Mouse (Mus musculus): ENCODE data around the gene Ypel3. TPM values are rescaled to one million over a fixed set of nuclear protein-coding genes. Genes with fewer than 3 reads are reported as not detected.
"Not testable (repeated sequence)": the region's sequence is repeated elsewhere in the genome, so short reads cannot be mapped to it uniquely, and the experiment has no call there.

The Ypel3 gene
- total RNA-seq, 2 experiments from 2014 or later: 77.7 to 97.4 TPM

DNA sequence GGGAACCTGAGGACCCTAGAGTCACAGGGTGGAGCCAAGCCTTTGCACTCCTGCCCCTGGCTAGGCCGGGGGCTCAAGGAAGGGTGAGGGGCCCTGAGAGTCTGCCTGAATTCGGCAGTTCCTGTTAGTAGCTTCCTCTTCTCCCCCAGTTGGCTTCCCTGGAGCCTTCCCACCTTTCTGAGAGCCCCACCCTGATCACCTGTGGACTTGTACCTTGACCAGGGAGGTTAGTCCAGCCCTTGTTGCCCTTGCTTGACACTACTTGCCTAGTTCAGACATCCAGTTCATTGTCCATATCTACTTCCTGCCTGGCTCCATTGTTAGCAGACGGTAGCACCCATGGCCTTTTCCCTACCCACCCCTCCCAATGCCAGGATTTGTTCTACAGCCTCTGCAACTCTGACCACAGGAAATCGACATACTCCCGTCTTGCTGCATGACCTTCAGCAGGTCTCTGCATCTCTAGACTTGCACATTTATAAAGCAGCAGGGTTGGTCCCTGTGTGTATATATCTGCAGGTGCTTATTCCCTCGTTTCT lies 15.2 kb upstream of the Ypel3 start:
- intact Hi-C loops (cut with DNase I): no loop called here
- DNase-seq: no peak

DNA sequence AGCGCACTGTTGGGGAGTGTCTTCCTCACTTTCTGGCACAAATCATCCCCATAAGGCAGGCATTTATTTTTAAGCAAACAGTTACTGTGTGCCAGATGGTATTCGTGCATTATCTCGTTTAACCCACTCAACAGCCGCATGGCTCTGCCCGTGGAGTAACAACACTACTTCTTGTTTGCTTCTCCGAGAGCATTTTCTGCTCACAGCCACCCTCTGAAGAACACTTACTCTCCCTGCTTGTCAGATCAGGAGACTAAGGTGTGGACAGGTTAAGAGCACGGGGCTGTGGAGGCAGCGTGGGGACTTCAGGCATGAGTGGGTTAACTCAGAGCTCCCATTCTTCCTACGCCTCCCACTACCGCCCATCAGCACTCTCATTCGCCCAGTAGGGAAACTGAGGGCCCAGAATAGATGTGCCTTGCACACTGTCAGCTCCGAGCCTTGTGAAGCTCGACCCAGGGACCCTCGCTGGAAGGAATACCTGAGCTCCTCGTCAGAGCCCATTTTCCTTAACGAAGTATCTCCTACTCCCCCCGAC lies 14.2 kb upstream of the Ypel3 start:
- no peak for DNase-seq
- intact Hi-C loops (cut with DNase I): no loop called here

DNA sequence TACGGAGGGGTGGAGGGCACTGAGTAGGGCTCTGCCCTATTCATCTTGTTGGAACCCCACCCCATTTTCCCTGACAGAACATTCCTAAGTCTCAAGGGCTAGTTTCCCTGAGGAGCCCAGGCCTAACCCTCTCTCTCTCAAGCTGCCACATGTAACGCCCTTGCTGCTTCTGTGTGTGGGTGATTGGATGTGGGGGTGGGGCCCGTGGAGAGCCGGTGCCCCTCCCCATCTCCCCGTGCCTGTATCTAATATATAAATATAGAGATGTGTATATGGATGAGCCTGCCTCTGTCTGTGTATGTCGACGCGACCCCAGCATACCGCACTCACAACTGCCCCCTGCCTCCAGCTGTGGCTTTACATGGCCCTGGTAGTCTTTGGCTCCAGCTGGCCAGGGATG lies 11.2 kb upstream of the Ypel3 start:
- no peak for DNase-seq
- intact Hi-C loops (cut with DNase I): no loop called here

DNA sequence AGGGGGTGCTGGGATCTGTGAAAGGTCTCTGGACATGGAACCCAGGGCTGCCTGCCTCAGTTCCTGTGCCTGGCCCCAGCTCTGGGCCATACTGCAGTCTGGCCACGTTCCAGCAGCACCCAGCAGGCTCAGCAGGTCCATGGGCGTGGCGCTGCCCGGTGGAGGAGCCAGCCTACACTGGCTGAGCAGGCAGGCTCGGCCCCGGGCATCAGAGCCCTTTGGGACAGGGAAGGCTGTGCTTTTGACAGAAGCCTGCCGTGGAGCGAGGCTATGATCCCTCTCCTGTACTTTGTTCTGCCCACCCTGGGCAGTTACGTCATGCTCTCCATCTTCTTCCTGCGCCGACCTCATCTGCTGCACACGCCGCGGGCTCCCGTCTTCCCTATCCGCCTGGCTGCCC lies 10.6 kb upstream of the Ypel3 start, which contains the start of gene Gdpd3:
Gene Gdpd3 (plus strand): TSS at position 134 of the 400 bp plus-strand sequence.
- DNase-seq: no peak
- intact Hi-C loops (cut with DNase I): no loop called here

- DNase-seq: no peak
- intact Hi-C loops (cut with DNase I): no loop called here
These were observed 9.8 kb upstream of the Ypel3 start for GRCm38 (mm10) chr7:126767001-126767400.

DNA sequence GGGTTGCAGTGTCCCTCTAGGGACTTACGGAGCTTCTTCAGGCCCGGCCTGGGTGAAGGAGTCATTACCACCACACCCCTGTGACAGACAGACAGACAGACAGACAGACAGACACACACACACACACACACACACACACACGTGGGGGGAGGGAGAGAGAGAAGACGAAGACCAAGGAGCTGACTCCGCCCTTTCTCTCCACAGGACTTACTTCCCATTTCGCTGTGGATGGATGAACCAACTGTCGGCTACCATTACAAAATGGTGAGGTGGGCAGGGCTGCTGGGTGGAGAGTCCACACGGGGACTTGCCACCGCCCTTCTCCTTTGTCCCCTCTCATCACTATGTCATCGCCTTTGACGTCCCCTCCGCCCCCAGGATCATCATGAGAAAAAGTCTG lies 6.0 kb upstream of the Ypel3 start:
- DNase-seq: no peak
- intact Hi-C loops (cut with DNase I): no loop called here

DNA sequence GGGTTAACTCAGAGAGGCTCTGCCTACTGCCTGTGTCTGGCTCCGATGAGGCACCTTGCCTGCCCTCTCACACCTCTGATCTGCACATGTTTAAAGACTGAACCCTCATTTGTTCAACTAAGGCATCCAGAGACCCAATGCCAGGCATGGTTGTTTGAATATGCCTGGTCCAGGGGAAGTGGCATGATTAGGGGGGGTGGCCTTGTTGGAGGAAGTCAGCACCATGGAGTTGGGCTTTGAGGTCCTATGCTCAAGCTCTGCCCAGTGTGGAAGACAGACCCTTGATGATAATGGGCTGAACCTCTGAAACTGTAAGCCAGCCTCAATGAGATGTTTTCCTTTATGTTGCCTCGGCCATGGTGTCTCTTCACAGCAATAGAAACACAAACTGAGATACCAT lies 3.4 kb upstream of the Ypel3 start:
- no peak for DNase-seq
- intact Hi-C loops (cut with DNase I): no loop called here

DNA sequence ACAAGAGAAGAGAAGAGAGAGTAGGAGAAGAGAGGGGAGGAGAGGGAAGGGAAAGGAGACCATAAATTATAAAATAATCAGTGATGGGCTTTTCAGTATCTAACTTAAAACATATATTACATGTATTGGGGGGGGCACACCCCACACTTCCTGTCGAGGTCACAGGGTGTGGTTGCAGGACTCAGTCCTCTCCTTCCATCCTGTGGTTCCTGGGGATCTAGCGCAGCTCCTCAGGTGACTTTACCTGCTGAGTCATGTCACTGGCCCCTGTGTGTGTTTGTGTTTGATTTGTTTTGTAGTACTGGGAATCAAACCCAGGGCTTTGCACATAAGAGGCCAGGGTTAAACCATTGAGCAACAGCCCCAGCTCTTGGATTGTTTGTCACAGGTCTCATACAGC lies 2.3 kb upstream of the Ypel3 start:
- no peak for DNase-seq
- intact Hi-C loops (cut with DNase I): no loop called here

GRCm38 (mm10) chr7:126775185-126775977 lies 1.4 kb upstream of the Ypel3 start:
- no peak for DNase-seq
- intact Hi-C loops (cut with DNase I): no loop called here

- intact Hi-C loops (cut with DNase I): no loop called here
- no peak for DNase-seq
These were observed 849 bp upstream of the Ypel3 start for GRCm38 (mm10) chr7:126775978-126776234.

DNA sequence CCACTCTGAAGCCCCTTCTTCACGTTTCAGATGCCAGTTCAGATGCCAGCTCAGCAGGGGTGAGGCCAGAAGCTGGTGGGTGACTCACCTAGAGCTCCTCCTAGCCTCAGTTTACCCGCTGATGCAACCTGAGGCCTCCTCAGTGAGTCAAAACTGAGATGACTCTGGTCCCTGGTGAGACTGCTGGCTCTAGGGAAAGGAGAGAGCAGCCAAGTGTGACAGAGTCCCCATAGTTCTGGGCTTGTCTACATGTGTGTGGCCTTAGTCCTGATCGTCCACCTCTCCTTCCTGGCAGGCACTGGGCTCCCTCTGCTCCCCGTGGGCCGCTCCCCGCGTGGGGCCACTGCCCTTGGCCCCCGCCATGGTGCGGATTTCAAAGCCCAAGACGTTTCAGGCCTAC lies 721 bp downstream of the Ypel3 start:
- DNase-seq: no peak
- intact Hi-C loops (cut with DNase I): no loop called here

GRCm38 (mm10) chr7:126778147-126778546 lies 1.4 kb downstream of the Ypel3 start:
- intact Hi-C loops (cut with DNase I): no loop called here
- DNase-seq: no peak

DNA sequence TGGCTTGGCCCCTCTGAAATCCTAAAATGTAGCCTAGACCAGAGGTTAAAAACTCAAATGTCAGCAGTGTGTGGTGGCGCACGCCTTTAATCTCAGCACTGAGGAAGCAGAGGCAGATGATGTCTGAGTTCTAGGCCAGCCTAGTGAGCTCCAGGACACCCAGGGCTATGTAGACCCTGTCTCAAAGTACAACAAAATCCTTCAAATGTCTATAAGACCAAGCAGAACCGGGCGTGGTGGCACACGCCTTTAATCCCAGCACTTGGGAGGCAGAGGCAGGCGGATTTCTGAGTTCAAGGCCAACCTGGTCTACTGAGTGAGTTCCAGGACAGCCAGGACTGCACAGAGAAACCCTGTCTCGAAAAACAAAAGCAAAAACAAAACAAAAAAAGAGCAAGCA lies 2.3 kb downstream of the Ypel3 start:
- DNase-seq; intact Hi-C loops (cut with DNase I): not testable (repeated sequence)

- intact Hi-C loops (cut with DNase I): no loop called here
These were observed 3.5 kb downstream of the Ypel3 start for GRCm38 (mm10) chr7:126779983-126780970.

DNA sequence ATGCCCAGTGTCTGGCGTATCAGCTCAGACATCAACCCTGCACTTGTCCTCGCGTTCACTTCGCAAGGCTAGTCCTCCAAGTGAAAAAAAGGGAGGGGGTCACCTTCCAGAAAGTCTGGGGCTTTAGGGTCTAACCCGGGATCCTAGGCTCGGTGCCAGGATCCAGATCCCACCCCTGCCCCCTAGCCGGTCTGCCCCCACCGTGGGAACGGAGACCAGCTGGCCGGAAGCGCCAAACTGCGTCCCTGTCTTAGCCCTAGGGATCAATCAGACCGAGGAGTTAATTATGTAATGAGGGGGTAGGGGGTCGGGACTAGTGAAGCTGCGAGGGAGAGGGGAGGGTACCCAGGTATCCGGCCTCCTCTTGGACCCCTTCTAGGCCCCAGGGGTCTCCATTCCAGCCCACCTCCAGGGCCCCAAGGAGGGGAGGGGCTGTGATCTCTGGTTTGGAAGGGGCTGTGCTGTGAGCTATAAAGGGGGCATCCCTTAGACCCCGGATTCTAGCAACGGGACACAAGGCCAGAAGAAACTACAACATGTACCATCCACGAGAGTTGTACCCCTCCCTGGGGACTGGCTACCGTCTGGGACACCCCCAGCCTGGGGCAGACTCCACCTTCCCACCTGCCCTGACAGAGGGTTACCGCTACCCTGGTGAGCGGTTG lies 4.3 kb downstream of the Ypel3 start, which contains the start of gene Tbx6:
Gene Tbx6 (plus strand): TSS at position 513 of the 665 bp plus-strand sequence.
- no peak for DNase-seq
- intact Hi-C loops (cut with DNase I): no loop called here

More at GRCm38 (mm10) chr7:126779983-126780970, 3.5 kb downstream of the Ypel3 start:
- DNase-seq: peak; percentile 73 to 84

DNA sequence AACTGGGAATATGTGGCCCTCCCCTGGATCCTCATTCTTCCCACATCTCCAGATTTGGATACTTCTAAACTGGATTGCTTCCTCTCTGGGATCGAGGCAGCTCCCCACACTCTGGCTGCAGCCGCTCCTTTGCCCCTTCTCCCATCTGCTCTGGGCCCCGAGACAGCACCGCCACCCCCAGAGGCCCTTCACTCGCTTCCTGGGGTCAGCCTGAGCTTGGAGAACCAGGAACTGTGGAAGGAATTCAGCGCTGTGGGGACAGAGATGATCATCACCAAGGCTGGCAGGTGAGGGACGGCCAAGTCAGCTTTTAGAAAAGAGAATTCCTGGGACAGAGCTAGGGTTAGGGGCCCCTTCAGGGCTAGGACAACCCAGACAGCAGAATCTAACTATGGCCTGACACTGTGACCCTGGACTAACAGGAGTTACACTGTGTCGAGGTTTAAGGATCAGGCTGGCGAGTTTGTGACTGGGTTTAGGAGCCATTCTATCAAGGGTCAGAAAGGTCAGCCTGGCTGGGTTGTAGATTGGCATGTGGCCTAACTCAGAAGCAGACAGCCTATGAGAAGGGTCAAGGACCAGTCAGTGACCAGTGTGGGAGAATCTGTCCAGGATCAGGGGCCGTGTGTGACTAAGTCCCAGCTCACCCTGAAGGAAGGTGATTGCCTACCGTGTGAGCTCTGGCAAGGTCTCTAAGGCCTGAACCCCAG lies 5.1 kb downstream of the Ypel3 start:
- DNase-seq: no peak
- intact Hi-C loops (cut with DNase I): no loop called here

- DNase-seq: no peak
- intact Hi-C loops (cut with DNase I): no loop called here
These were observed 5.9 kb downstream of the Ypel3 start for GRCm38 (mm10) chr7:126782693-126783092.

GRCm38 (mm10) chr7:126784469-126784868 lies 7.7 kb downstream of the Ypel3 start:
- DNase-seq: no peak
- intact Hi-C loops (cut with DNase I): no loop called here

DNA sequence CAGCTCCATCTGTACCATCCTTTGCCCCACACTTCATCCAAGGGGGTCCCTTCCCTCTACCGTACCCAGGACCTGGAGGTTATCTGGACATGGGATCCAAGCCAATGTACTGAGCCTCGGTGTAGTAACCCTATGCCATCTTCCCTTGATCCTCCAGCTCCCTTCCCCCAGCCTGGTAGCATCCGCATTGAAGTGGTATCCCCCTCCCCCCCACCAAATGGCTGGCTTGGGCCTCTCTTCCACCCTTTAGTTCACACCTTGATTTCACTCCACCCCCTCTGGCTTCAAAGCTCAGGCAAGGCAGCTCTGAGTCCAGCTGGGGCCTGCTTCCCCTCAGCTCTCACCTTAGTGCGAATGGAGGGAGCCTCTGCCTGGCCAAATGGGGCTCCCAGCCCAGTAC lies 8.3 kb downstream of the Ypel3 start:
- intact Hi-C loops (cut with DNase I): no loop called here
- no peak for DNase-seq

DNA sequence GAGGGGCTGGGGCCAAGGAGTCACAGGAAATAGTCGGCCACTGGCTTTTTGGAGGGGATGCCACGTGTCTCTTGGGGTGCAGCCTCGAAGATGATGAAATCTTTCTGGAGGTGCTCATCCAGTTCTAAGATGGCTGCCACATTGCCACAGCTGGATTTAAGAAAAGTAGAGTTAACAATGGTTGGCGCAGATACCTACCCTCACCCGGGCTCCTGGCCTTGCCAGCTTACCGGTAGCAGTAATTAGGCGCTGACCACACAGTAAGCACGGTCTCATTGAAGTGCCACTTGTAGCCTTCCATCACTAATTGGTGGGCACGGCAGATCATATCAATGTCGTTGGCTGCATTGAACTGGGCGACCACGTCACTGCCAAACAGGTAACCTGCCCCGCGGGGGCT lies 9.4 kb downstream of the Ypel3 start:
- intact Hi-C loops (cut with DNase I): no loop called here
- no peak for DNase-seq

All from gastrocnemius, postnatal 36 days (tissue).